Mouse (Mus musculus) kidney, embryonic 16.5 days (tissue): Measurements from ENCODE around the gene Bsx. TPM values are rescaled to one million over a fixed set of nuclear protein-coding genes. Genes with fewer than 3 reads are reported as not detected.

Experiments used
- ATAC-seq: fragments of 200-750 bp; cut with Nextera tagmentation; 2 replicates; pipeline ENCODE4 v1.8.0; 2017; ENCODE audit warnings: moderate TSS enrichment; ENCODE audit not compliant: low FRiP score, low TSS enrichment
- H3K27ac ChIP-seq: fragments of 300-500 bp; sonication (generic); 2 replicates; pipeline ENCODE4 v1.5.1; 2014; ENCODE audit warnings: low read length
- H3K27me3 ChIP-seq: fragments of 300-500 bp; sonication (generic); 2 replicates; pipeline ENCODE4 v1.6.1; 2014; ENCODE audit warnings: low read length, control low read depth, mixed read lengths; ENCODE audit not compliant: insufficient read depth
- H3K36me3 ChIP-seq: fragments of 300-500 bp; sonication (generic); 2 replicates; pipeline ENCODE4 v1.6.1; 2014; ENCODE audit warnings: low read length, control low read depth, mixed read lengths; ENCODE audit not compliant: insufficient read depth
- H3K4me1 ChIP-seq: fragments of 300-500 bp; sonication (generic); 2 replicates; pipeline ENCODE4 v1.6.1; 2014; ENCODE audit warnings: low read length, control low read depth, mixed read lengths; ENCODE audit not compliant: insufficient read depth
- H3K4me2 ChIP-seq: fragments of 300-500 bp; sonication (generic); replicated peaks from 2 replicates; pipeline ENCODE4 v1.6.1; 2014; ENCODE audit warnings: low read depth, low read length
- H3K4me3 ChIP-seq: fragments of 300-500 bp; sonication (generic); 2 replicates; pipeline ENCODE4 v1.5.1; 2014; ENCODE audit warnings: mild to moderate bottlenecking, low read length
- H3K9ac ChIP-seq: fragments of 300-500 bp; sonication (generic); replicated peaks from 2 replicates; pipeline ENCODE4 v1.6.1; 2014; ENCODE audit warnings: low read length
- H3K9me3 ChIP-seq: fragments of 300-500 bp; sonication (generic); 2 replicates; pipeline ENCODE4 v1.6.1; 2016; ENCODE audit warnings: low read length, control low read depth
- WGBS: fragments of 180-500 bp; shearing (Covaris S2); extraction: QIAGEN DNeasy Blood & Tissue Kit; methylation state at CpG from one replicate; pipeline ENCODE4 v1.1.7; 2014; 5-methylcytosine and 5-hydroxymethylcytosine counted together
- polyA plus RNA-seq: library from polyadenylated mRNA; unstranded; fragments of >200 nt; fragmentation: Nextera tagmentation; extraction: Ambion mirVana; gene quantifications from 2 replicates; pipeline ENCODE4 v1.2.1, GENCODE M21; 2015

Gene Bsx
- polyA plus RNA-seq, 1 experiment from 2014 or later, result not detected

DNA sequence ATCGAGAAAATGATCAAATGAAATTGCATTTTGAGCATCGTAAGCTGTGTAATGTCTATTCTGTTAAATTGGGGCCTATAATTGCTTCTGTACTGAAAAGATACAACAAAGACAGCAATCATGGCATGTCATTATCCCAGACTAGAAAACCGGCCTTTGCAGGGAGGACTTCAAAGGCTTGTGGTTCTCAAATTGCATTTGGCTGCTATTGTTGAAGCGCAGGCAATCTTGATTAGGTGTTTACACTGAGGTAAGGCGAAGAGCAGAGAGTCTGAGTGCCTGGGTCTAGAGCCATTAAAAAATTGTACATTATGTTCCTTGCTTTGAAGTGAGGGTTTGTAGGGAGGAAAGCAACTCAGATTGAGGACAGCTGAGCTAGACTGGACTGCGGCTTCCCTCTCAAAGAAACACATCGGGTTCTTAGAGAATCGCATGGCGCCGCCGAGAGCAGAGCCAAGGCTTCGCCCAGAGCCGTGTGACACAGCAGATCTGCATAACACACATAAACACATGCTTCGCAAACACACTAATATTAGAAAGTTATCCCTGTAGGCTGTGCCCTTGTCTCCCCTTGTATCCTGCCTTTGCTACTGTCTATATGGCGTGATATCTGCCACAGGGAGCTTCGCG is 53.5 kb downstream of the Bsx start:
- H3K9me3 ChIP-seq, result no peaks in the 10 kb centered on the region
- H3K4me2 ChIP-seq, result no peak overlapping the region
- no peaks in the 10 kb centered on the region for H3K27me3 ChIP-seq
- no peak for ATAC-seq
- H3K36me3 ChIP-seq, result no peaks in the 10 kb centered on the region
- H3K4me3 ChIP-seq, result no peak overlapping the region
- H3K27ac ChIP-seq, result no peak overlapping the region
- H3K4me1 ChIP-seq, result no peaks in the 10 kb centered on the region
- H3K9ac ChIP-seq, result no peak overlapping the region
- 65% methylated on average over 17 of the region's 17 CpGs for WGBS

Other genes with a start within 250 kb of the Bsx start
- not detected in 2 replicates for gene Gm21915, start 203.5 kb upstream of the Bsx start, polyA plus RNA-seq
- 28.0 and 31.3 TPM in 2 replicates for gene Clmp, start 188.2 kb upstream of the Bsx start, polyA plus RNA-seq
- 2,859 and 3,187 TPM in 2 replicates for gene Hspa8, start 73.1 kb upstream of the Bsx start, polyA plus RNA-seq
- gene Jhy, start 90.0 kb downstream of the Bsx start, polyA plus RNA-seq, result 0.07 and 0.31 TPM in 2 replicates
- 0.27 and 0.32 TPM in 2 replicates for gene Crtam, start 130.5 kb downstream of the Bsx start, polyA plus RNA-seq